Mouse (Mus musculus) kidney, adult 2 months (tissue): ENCODE results near the gene Galnt16. TPM values are rescaled to one million over a fixed set of nuclear protein-coding genes. Genes with fewer than 3 reads are reported as not detected.
A peak's percentile ranks its signal among the peaks of the same experiment; 100 is the strongest.

ENCODE experiments used
- DNase-seq: peaks from one replicate; pipeline ENCODE4 v3.0.0; 2021
- H3K27ac ChIP-seq: fragments of 200-500 bp; 2 replicates; pipeline ENCODE4 v1.5.1; 2012; ENCODE audit warnings: low read depth, low read length, control low read depth, inconsistent platforms; ENCODE audit not compliant: insufficient read depth
- H3K27me3 ChIP-seq: fragments of 200-500 bp; replicated peaks from 2 replicates; pipeline ENCODE4 v1.6.1; 2012; ENCODE audit warnings: mild to moderate bottlenecking, moderate library complexity, low read length, inconsistent platforms; ENCODE audit not compliant: control insufficient read depth, insufficient read depth
- H3K36me3 ChIP-seq: fragments of 200-500 bp; 2 replicates; pipeline ENCODE4 v1.6.1; 2012; ENCODE audit warnings: mild to moderate bottlenecking, moderate library complexity, low read length, inconsistent platforms; ENCODE audit not compliant: control insufficient read depth, insufficient read depth
- H3K4me1 ChIP-seq: fragments of 200-500 bp; 2 replicates; pipeline ENCODE4 v1.6.1; 2011; ENCODE audit warnings: low read length; ENCODE audit not compliant: control insufficient read depth, insufficient read depth
- H3K4me3 ChIP-seq: fragments of 200-500 bp; 2 replicates; pipeline ENCODE4 v1.5.1; 2011; ENCODE audit warnings: mild to moderate bottlenecking, low read depth, low read length, control low read depth; ENCODE audit not compliant: insufficient read depth
- CTCF ChIP-seq: fragments of 200-500 bp; conservative IDR thresholded peaks from 2 replicates; pipeline ENCODE4 v1.5.1; 2011; ENCODE audit warnings: low read depth, mild to moderate bottlenecking, control low read depth, low read length, moderate library complexity, mixed read lengths; ENCODE audit not compliant: insufficient read depth, insufficient read length
- POLR2A ChIP-seq: fragments of 200-500 bp; IDR thresholded peaks from one replicate; pipeline ENCODE4 v1.6.1; 2011; ENCODE audit warnings: low read depth, low read length, control low read depth
- WGBS: fragments of 180-500 bp; shearing (Covaris S2); methylation state at CpG from one replicate; pipeline ENCODE4 v1.1.7; 2018; 5-methylcytosine and 5-hydroxymethylcytosine counted together
- polyA plus RNA-seq: library from polyadenylated mRNA; depleted of rRNA; stranded (reverse); fragments of >200 nt; gene quantifications from 2 replicates; pipeline ENCODE4 v1.2.3, GENCODE M21; 2012; rRNA removed

Galnt16 gene
- polyA plus RNA-seq, 1 experiment, result 0.81 TPM

- Histone ChIP-seq H3K4me3 (no peak overlapping the region), H3K27me3 (no peaks in the 10 kb centered on the region), H3K36me3 (0 out of 2 replicates have a peak, but pooled peaks cover 1% of the 10 kb centered on the region), H3K27ac (no peak overlapping the region), H3K4me1 (peaks cover 5% of the 10 kb centered on the region)
- no peak for DNase-seq
- TF ChIP-seq CTCF (no peak), POLR2A (no peak)
- WGBS, result 67% methylated on average over 6 of the region's 6 CpGs
Measured at GRCm38 (mm10) chr12:80658661-80659060, 140.6 kb downstream of the Galnt16 start.

GRCm38 (mm10) chr12:80662322-80662721 lies 144.2 kb downstream of the Galnt16 start:
- H3K36me3 ChIP-seq, result peaks cover 1% of the 10 kb centered on the region; the same call in 1 of the 2 replicates
- no peak overlapping the region for H3K4me3 ChIP-seq
- WGBS, result 87% methylated on average over 10 of the region's 10 CpGs
- TF ChIP-seq POLR2A (no peak), CTCF (no peak)
- H3K27me3 ChIP-seq, result no peaks in the 10 kb centered on the region
- H3K4me1 ChIP-seq, result no peaks in the 10 kb centered on the region
- DNase-seq, result no peak
- H3K27ac ChIP-seq, result no peak overlapping the region

- no peak overlapping the region for H3K27ac ChIP-seq
- H3K36me3 ChIP-seq, result peaks cover 1% of the 10 kb centered on the region
- H3K4me1 ChIP-seq, result no peaks in the 10 kb centered on the region
- TF ChIP-seq POLR2A, result no peak
- TF ChIP-seq CTCF, result no peak
- 52% methylated on average over 2 of the region's 2 CpGs for WGBS
- no peak for DNase-seq
- no peaks in the 10 kb centered on the region for H3K27me3 ChIP-seq
- no peak overlapping the region for H3K4me3 ChIP-seq
Measured at GRCm38 (mm10) chr12:80663935-80664334, 145.9 kb downstream of the Galnt16 start.

- no peak for TF ChIP-seq CTCF
- no peak for TF ChIP-seq POLR2A
- no peak overlapping the region for H3K27ac ChIP-seq
- H3K4me3 ChIP-seq, result no peak overlapping the region
- peaks cover 2% of the 10 kb centered on the region for H3K36me3 ChIP-seq
- WGBS, result 76% methylated on average over 2 of the region's 2 CpGs
- H3K4me1 ChIP-seq, result no peaks in the 10 kb centered on the region
- H3K27me3 ChIP-seq, result no peaks in the 10 kb centered on the region
- no peak for DNase-seq
Measured at GRCm38 (mm10) chr12:80668391-80668790, 150.3 kb downstream of the Galnt16 start.

GRCm38 (mm10) chr12:80673170-80673569 lies 155.1 kb downstream of the Galnt16 start:
- peak; percentile 66 for DNase-seq
- no peak overlapping the region for H3K4me3 ChIP-seq
- no peak overlapping the region for H3K27ac ChIP-seq
- peaks cover 3% of the 10 kb centered on the region for H3K36me3 ChIP-seq
- TF ChIP-seq CTCF (peak; percentile 84), POLR2A (no peak)
- no peaks in the 10 kb centered on the region for H3K4me1 ChIP-seq
- WGBS, result 10% methylated on average over 3 of the region's 3 CpGs
- H3K27me3 ChIP-seq, result no peaks in the 10 kb centered on the region

Other genes starting within 250 kb of the Galnt16 start
- 17.0 and 17.2 TPM in 2 replicates for gene Dcaf5, start 81.7 kb upstream of the Galnt16 start, polyA plus RNA-seq
- gene Exd2, start 55.2 kb upstream of the Galnt16 start, polyA plus RNA-seq, result 12.1 and 13.5 TPM in 2 replicates
- gene Slc39a9, start 125.6 kb downstream of the Galnt16 start, polyA plus RNA-seq, result 48.3 and 58.2 TPM in 2 replicates
- gene Erh, start 126.1 kb downstream of the Galnt16 start, polyA plus RNA-seq, result 23.3 and 36.8 TPM in 2 replicates
- 7.4 and 8.8 TPM in 2 replicates for gene Plekhd1, start 174.3 kb downstream of the Galnt16 start, polyA plus RNA-seq
- not detected in 2 replicates for gene Ccdc177, start 242.4 kb downstream of the Galnt16 start, polyA plus RNA-seq